8 mouse cellular contexts compared by ENCODE assay signal in genomic region chr11:118428944-118429709, GRCm38 (mm10). TPM values are rescaled to one million over a fixed set of nuclear protein-coding genes. Genes with fewer than 3 reads are reported as not detected.
A peak's percentile ranks its signal among the peaks of the same experiment; 100 is the strongest.
DNase-seq lines count a peak whose midpoint lies in the region; ATAC-seq and TF ChIP-seq lines count a peak whose summit lies in the region.

No protein-coding gene starts in this region.

- H3K9me3 ChIP-seq in megakaryocyte, embryonic 14.5 days: no peaks in the 10 kb centered on the region
- no peaks in the 10 kb centered on the region for H3K9me3 ChIP-seq in heart, embryonic 11.5 days (replicated peaks; ENCODE audit: control insufficient read depth, low read length)
- H3K9me3 ChIP-seq in limb, embryonic 11.5 days (ENCODE audit: control insufficient read depth, low read length): no peaks in the 10 kb centered on the region
- H3K9me3 ChIP-seq in stomach, embryonic 14.5 days (ENCODE audit: control insufficient read depth, low read depth, low read length): no peaks in the 10 kb centered on the region

- no peaks in the 10 kb centered on the region for H3K36me3 ChIP-seq in megakaryocyte, embryonic 14.5 days (replicated peaks; ENCODE audit: low read length)
- no peaks in the 10 kb centered on the region for H3K36me3 ChIP-seq in heart, embryonic 11.5 days (ENCODE audit: control insufficient read depth, insufficient read depth, low read length)
- H3K36me3 ChIP-seq in limb, embryonic 11.5 days (ENCODE audit: control insufficient read depth, insufficient read depth, low read length): no peaks in the 10 kb centered on the region
- no peaks in the 10 kb centered on the region for H3K36me3 ChIP-seq in stomach, embryonic 14.5 days (ENCODE audit: control insufficient read depth, insufficient read depth, low read length)

- no peak for TF ChIP-seq CTCF in left cerebral cortex, adult 2 months (IDR thresholded peaks at IDR 0.05)

- ATAC-seq in megakaryocyte, adult 5-6 weeks (ENCODE audit: poor library complexity, severe bottlenecking): no peak
- no peak for ATAC-seq in heart, embryonic 11.5 days (replicated peaks; ENCODE audit: insufficient number of reproducible peaks, low FRiP score, low TSS enrichment)
- ATAC-seq in limb, embryonic 11.5 days (ENCODE audit: insufficient number of reproducible peaks, low FRiP score, low TSS enrichment, low read depth): no peak
- ATAC-seq in stomach, embryonic 14.5 days (ENCODE audit: insufficient number of reproducible peaks, insufficient read depth, low FRiP score, low read depth): no peak

- H3K27ac ChIP-seq in heart, embryonic 11.5 days (ENCODE audit: low read depth, low read length): peak overlapping the region; percentile 41; the same call in 1 of the 2 replicates
- H3K27ac ChIP-seq in limb, embryonic 11.5 days (replicated peaks; ENCODE audit: low read depth, low read length): no peak overlapping the region
- H3K27ac ChIP-seq in stomach, embryonic 14.5 days (ENCODE audit: low read length): peak overlapping the region; percentile 85; the same call in 1 of the 2 replicates
- no peak overlapping the region for H3K27ac ChIP-seq in left cerebral cortex, adult 2 months

- intact Hi-C loops in left cerebral cortex, adult 2 months (cut with DNase I): no loop called here

- no peak overlapping the region for H3K9ac ChIP-seq in heart, embryonic 11.5 days (ENCODE audit: low read depth, low read length)
- no peak overlapping the region for H3K9ac ChIP-seq in limb, embryonic 11.5 days (ENCODE audit: low read length)
- H3K9ac ChIP-seq in stomach, embryonic 14.5 days (replicated peaks; ENCODE audit: low read depth, low read length): peak overlapping the region; percentile 15; the same call in 1 of the 2 replicates

- peaks cover 48% of the 10 kb centered on the region for H3K27me3 ChIP-seq in megakaryocyte, embryonic 14.5 days (replicated peaks)
- H3K27me3 ChIP-seq in heart, embryonic 11.5 days (ENCODE audit: control insufficient read depth, insufficient read depth, low read length): peaks cover 4% of the 10 kb centered on the region; the same call in 1 of the 2 replicates
- H3K27me3 ChIP-seq in limb, embryonic 11.5 days (ENCODE audit: control insufficient read depth, insufficient read depth, low read length): no peaks in the 10 kb centered on the region
- no peaks in the 10 kb centered on the region for H3K27me3 ChIP-seq in stomach, embryonic 14.5 days (ENCODE audit: control insufficient read depth, insufficient read depth, low read length)

- peaks cover 66% of the 10 kb centered on the region for H3K4me1 ChIP-seq in megakaryocyte, embryonic 14.5 days
- H3K4me1 ChIP-seq in heart, embryonic 11.5 days (ENCODE audit: control insufficient read depth, insufficient read depth, low read length): peaks cover 31% of the 10 kb centered on the region
- H3K4me1 ChIP-seq in limb, embryonic 11.5 days (ENCODE audit: control insufficient read depth, insufficient read depth, low read length): peaks cover 27% of the 10 kb centered on the region
- peaks cover 52% of the 10 kb centered on the region for H3K4me1 ChIP-seq in stomach, embryonic 14.5 days (ENCODE audit: control insufficient read depth, insufficient read depth, low read length)

- 52% methylated on average over 8 of the region's 8 CpGs for WGBS in heart, embryonic 11.5 days (ENCODE audit: insufficient replicate concordance)
- 51% methylated on average over 8 of the region's 8 CpGs for WGBS in limb, embryonic 11.5 days
- 38% methylated on average over 8 of the region's 8 CpGs for WGBS in stomach, embryonic 14.5 days

- H3K4me3 ChIP-seq in megakaryocyte, embryonic 14.5 days (replicated peaks): peak overlapping the region; percentile 42
- peak overlapping the region; percentile 31 for H3K4me3 ChIP-seq in heart, embryonic 11.5 days (ENCODE audit: low read depth, low read length)
- peak overlapping the region; percentile 24; the same call in 1 of the 2 replicates for H3K4me3 ChIP-seq in limb, embryonic 11.5 days (ENCODE audit: low read depth, low read length)
- H3K4me3 ChIP-seq in stomach, embryonic 14.5 days (ENCODE audit: low read depth, low read length): peak overlapping the region; percentile 38
- no peak overlapping the region; the same call in 1 of the 2 replicates for H3K4me3 ChIP-seq in left cerebral cortex, adult 2 months

- H3K4me2 ChIP-seq in heart, embryonic 11.5 days: peak overlapping the region; percentile 60
- peak overlapping the region; percentile 55 for H3K4me2 ChIP-seq in limb, embryonic 11.5 days (ENCODE audit: low read depth, severe bottlenecking)
- peak overlapping the region; percentile 53 for H3K4me2 ChIP-seq in stomach, embryonic 14.5 days (replicated peaks; ENCODE audit: low read depth, low read length)

- DNase-seq in limb, embryonic 11.5 days (ENCODE audit: low spot score): no peak
- DNase-seq in frontal cortex, postnatal 36 days (ENCODE audit: low spot score in 2 of 2): no peak
- no peak for DNase-seq in thymus, postnatal 4 days
- DNase-seq in left cerebral cortex, adult 2 months (ENCODE audit: extremely low spot score in 1 of 2, low spot score in 2 of 2): no peak

RNA-seq across cellular contexts. Expression of gene C1qtnf1, which starts 1.1 kb away (rescaled TPM):
- polyA plus RNA-seq in megakaryocyte, embryonic 14.5 days (2012; ENCODE audit: insufficient read depth, low replicate concordance): not detected in 2 replicates
- not detected in 2 replicates for total RNA-seq in megakaryocyte, adult 5-6 weeks (2015)
- not detected in 2 replicates for total RNA-seq in megakaryocyte, adult 5-6 weeks (2017)
- polyA plus RNA-seq in heart, embryonic 11.5 days (2014; fragmentation: Nextera tagmentation; extraction: Ambion mirVana): 2.7 and 4.2 TPM in 2 replicates
- polyA plus RNA-seq in limb, embryonic 11.5 days (2014; fragmentation: Nextera tagmentation; extraction: Ambion mirVana): 3.5 and 4.2 TPM in 2 replicates
- polyA plus RNA-seq in stomach, embryonic 14.5 days (2014; fragmentation: Nextera tagmentation; extraction: Ambion mirVana): 7.0 and 7.9 TPM in 2 replicates
- total RNA-seq in left cerebral cortex, adult 2 months (2021): 1 to 10 TPM; 3.3 to 4.8 TPM

RNA-seq across cellular contexts. Expression of gene Cant1, which starts 10.2 kb away (rescaled TPM):
- polyA plus RNA-seq in megakaryocyte, embryonic 14.5 days (2012; ENCODE audit: insufficient read depth, low replicate concordance): 41.8 and 139 TPM in 2 replicates
- total RNA-seq in megakaryocyte, adult 5-6 weeks (2015): 18.9 and 19.2 TPM in 2 replicates
- total RNA-seq in megakaryocyte, adult 5-6 weeks (2017): 16.9 and 19.0 TPM in 2 replicates
- polyA plus RNA-seq in heart, embryonic 11.5 days (2014; fragmentation: Nextera tagmentation; extraction: Ambion mirVana): 16.0 and 17.1 TPM in 2 replicates
- 23.9 and 27.1 TPM in 2 replicates for polyA plus RNA-seq in limb, embryonic 11.5 days (2014; fragmentation: Nextera tagmentation; extraction: Ambion mirVana)
- polyA plus RNA-seq in stomach, embryonic 14.5 days (2014; fragmentation: Nextera tagmentation; extraction: Ambion mirVana): 21.8 and 25.7 TPM in 2 replicates
- total RNA-seq in left cerebral cortex, adult 2 months (2021): 10 to 100 TPM; 37.9 to 41.0 TPM

RNA-seq across cellular contexts. Expression of gene Lgals3bp, which starts 27.2 kb away (rescaled TPM):
- 84.6 and 224 TPM in 2 replicates for polyA plus RNA-seq in megakaryocyte, embryonic 14.5 days (2012; ENCODE audit: insufficient read depth, low replicate concordance)
- 63.8 and 78.5 TPM in 2 replicates for total RNA-seq in megakaryocyte, adult 5-6 weeks (2015)
- 42.1 and 48.1 TPM in 2 replicates for total RNA-seq in megakaryocyte, adult 5-6 weeks (2017)
- 3.1 and 3.8 TPM in 2 replicates for polyA plus RNA-seq in heart, embryonic 11.5 days (2014; fragmentation: Nextera tagmentation; extraction: Ambion mirVana)
- polyA plus RNA-seq in limb, embryonic 11.5 days (2014; fragmentation: Nextera tagmentation; extraction: Ambion mirVana): 3.6 and 4.1 TPM in 2 replicates
- polyA plus RNA-seq in stomach, embryonic 14.5 days (2014; fragmentation: Nextera tagmentation; extraction: Ambion mirVana): 39.0 and 39.2 TPM in 2 replicates
- total RNA-seq in left cerebral cortex, adult 2 months (2021): 10 to 100 TPM; 17.1 to 20.0 TPM

RNA-seq across cellular contexts. Expression of gene Engase, which starts 47.5 kb away (rescaled TPM):
- 72.2 and 151 TPM in 2 replicates for polyA plus RNA-seq in megakaryocyte, embryonic 14.5 days (2012; ENCODE audit: insufficient read depth, low replicate concordance)
- 1.3 TPM in 2 replicates for total RNA-seq in megakaryocyte, adult 5-6 weeks (2015)
- total RNA-seq in megakaryocyte, adult 5-6 weeks (2017): 3.7 and 5.5 TPM in 2 replicates
- polyA plus RNA-seq in heart, embryonic 11.5 days (2014; fragmentation: Nextera tagmentation; extraction: Ambion mirVana): 3.9 and 4.3 TPM in 2 replicates
- polyA plus RNA-seq in limb, embryonic 11.5 days (2014; fragmentation: Nextera tagmentation; extraction: Ambion mirVana): 4.8 and 8.5 TPM in 2 replicates
- polyA plus RNA-seq in stomach, embryonic 14.5 days (2014; fragmentation: Nextera tagmentation; extraction: Ambion mirVana): 5.2 and 7.0 TPM in 2 replicates
- total RNA-seq in left cerebral cortex, adult 2 months (2021): 10 to 100 TPM; 11.0 to 12.4 TPM

Comparison
In these comparisons a context has a peak if more than half of its experiments do, and no peak if none do; other contexts are left out.
1. H3K27ac ChIP-seq: peak in heart, embryonic 11.5 days (single experiment) and stomach, embryonic 14.5 days (single experiment); none in limb, embryonic 11.5 days (single experiment) and left cerebral cortex, adult 2 months (single experiment).
2. Peak in every context shown above with its lines, with median percentiles within 50 percentile points of each other: H3K4me2 ChIP-seq.